Mouse (Mus musculus) myocyte (in vitro differentiated cells): ENCODE results near the gene Ankrd34a. TPM values are rescaled to one million over a fixed set of nuclear protein-coding genes. Genes with fewer than 3 reads are reported as not detected.
A peak's percentile ranks its signal among the peaks of the same experiment; 100 is the strongest.

Experiments used
- H3K27me3 ChIP-seq: one replicate; pipeline ENCODE4 v1.6.1; 2011; ENCODE audit not compliant: control insufficient read depth, insufficient read depth, insufficient read length
- H3K36me3 ChIP-seq: one replicate; pipeline ENCODE4 v1.6.1; 2011; ENCODE audit not compliant: control insufficient read depth, insufficient read depth
- H3K4me2 ChIP-seq: one replicate; pipeline ENCODE4 v1.6.1; 2011; ENCODE audit warnings: low read depth, control low read depth
- H3K4me3 ChIP-seq: one replicate; pipeline ENCODE4 v1.5.1; 2011; ENCODE audit warnings: mild to moderate bottlenecking, control low read depth, moderate library complexity
- H3K79me2 ChIP-seq: one replicate; pipeline ENCODE4 v1.6.1; 2011; ENCODE audit not compliant: control insufficient read depth, insufficient read depth
- H3ac ChIP-seq: one replicate; pipeline ENCODE4 v1.6.1; 2011; ENCODE audit not compliant: control insufficient read depth, insufficient read length
- CEBPB ChIP-seq: IDR thresholded peaks from 2 replicates; pipeline ENCODE4 v1.6.1; 2011; ENCODE audit warnings: mild to moderate bottlenecking, moderate library complexity; ENCODE audit not compliant: poor library complexity, insufficient read depth, severe bottlenecking
- E2F4 ChIP-seq: IDR thresholded peaks from one replicate; pipeline ENCODE4 v1.6.1; 2011; ENCODE audit warnings: mild to moderate bottlenecking, control low read depth, moderate library complexity; ENCODE audit not compliant: insufficient read depth
- MAX ChIP-seq: IDR thresholded peaks from one replicate; pipeline ENCODE4 v1.6.1; 2011; ENCODE audit warnings: low read depth, mild to moderate bottlenecking, control low read depth
- MYOD1 ChIP-seq, 3 experiments: IDR thresholded peaks; one replicate each; pipeline ENCODE4 v1.6.1; 2011; ENCODE audit warnings: control low read depth in 2 of 3, low read depth in 2 of 3, mild to moderate bottlenecking in 2 of 3, moderate library complexity in 1 of 3; ENCODE audit not compliant: insufficient read length in 2 of 3, control insufficient read depth in 1 of 3
- MYOG ChIP-seq, 3 experiments: IDR thresholded peaks; one replicate each; pipeline ENCODE4 v1.6.1; 2011; ENCODE audit warnings: control low read depth in 2 of 3, low read depth in 2 of 3, mild to moderate bottlenecking in 2 of 3; ENCODE audit not compliant: insufficient read length in 2 of 3, control insufficient read depth in 1 of 3, insufficient read depth in 1 of 3
- POLR2A ChIP-seq: IDR thresholded peaks from one replicate; pipeline ENCODE4 v1.6.1; 2011; ENCODE audit warnings: low read depth, mild to moderate bottlenecking, control low read depth, moderate library complexity; ENCODE audit not compliant: insufficient read length
- POLR2AphosphoS2 ChIP-seq: IDR thresholded peaks from one replicate; pipeline ENCODE4 v1.6.1; 2011; ENCODE audit warnings: low read depth, control low read depth; ENCODE audit not compliant: insufficient read length
- REST ChIP-seq: IDR thresholded peaks from one replicate; pipeline ENCODE4 v1.6.1; 2011; ENCODE audit warnings: mild to moderate bottlenecking, control low read depth, moderate library complexity; ENCODE audit not compliant: insufficient read depth, insufficient read length
- SRF ChIP-seq: IDR thresholded peaks from one replicate; pipeline ENCODE4 v1.6.1; 2011; ENCODE audit warnings: low read depth; ENCODE audit not compliant: control insufficient read depth, insufficient read length
- TCF12 ChIP-seq: IDR thresholded peaks from one replicate; pipeline ENCODE4 v1.6.1; 2011; ENCODE audit warnings: mild to moderate bottlenecking, control low read depth; ENCODE audit not compliant: poor library complexity, insufficient read depth, severe bottlenecking
- TCF3 ChIP-seq: IDR thresholded peaks from one replicate; pipeline ENCODE4 v1.6.1; 2011; ENCODE audit warnings: low read depth, control low read depth; ENCODE audit not compliant: insufficient read length
- USF1 ChIP-seq: IDR thresholded peaks from one replicate; pipeline ENCODE4 v1.6.1; 2011; ENCODE audit warnings: low read depth, mild to moderate bottlenecking, control low read depth, moderate library complexity
- polyA plus RNA-seq: library from polyadenylated mRNA; unstranded; fragments of >200 nt; fragmentation: generic; extraction: Trizol; gene quantifications from one replicate; pipeline ENCODE4 v1.2.1, GENCODE M21; 2012; ENCODE audit warnings: missing spikeins

Gene Ankrd34a
- polyA plus RNA-seq, 1 experiment = 2.5 TPM

GRCm38 (mm10) chr3:96571896-96572698 is 24.3 kb upstream of the Ankrd34a start:
- TF ChIP-seq CEBPB (no peak), REST (no peak), SRF (no peak), MYOD1 (IDR thresholded peaks at IDR 0.05; ENCODE audit: control insufficient read depth in 1 of 3, insufficient read length in 2 of 3, low read depth in 2 of 3) (no peak), MAX (no peak), TCF12 (no peak)

GRCm38 (mm10) chr3:96573611-96574511 is 22.6 kb upstream of the Ankrd34a start:
- H3K4me2 ChIP-seq = no peak overlapping the region
- no peak overlapping the region for H3ac ChIP-seq
- H3K79me2 ChIP-seq = no peaks in the 10 kb centered on the region
- no peaks in the 10 kb centered on the region for H3K27me3 ChIP-seq
- no peak for TF ChIP-seq TCF3
- TF ChIP-seq E2F4 = no peak
- no peak for TF ChIP-seq POLR2A
- TF ChIP-seq MAX = no peak
- no peak for TF ChIP-seq CEBPB
- no peak for TF ChIP-seq MYOD1 (IDR thresholded peaks at IDR 0.05; ENCODE audit: control insufficient read depth in 1 of 3, insufficient read length in 2 of 3, low read depth in 2 of 3)
- no peak for TF ChIP-seq SRF
- no peak for TF ChIP-seq USF1
- TF ChIP-seq MYOG (IDR thresholded peaks at IDR 0.05; ENCODE audit: control insufficient read depth in 1 of 3, insufficient read depth in 1 of 3, insufficient read length in 2 of 3, low read depth in 2 of 3) = no peak
- TF ChIP-seq TCF12 = no peak
- TF ChIP-seq REST = no peak
- no peak for TF ChIP-seq POLR2AphosphoS2
- H3K4me3 ChIP-seq = no peak overlapping the region
- H3K36me3 ChIP-seq = no peaks in the 10 kb centered on the region

More at GRCm38 (mm10) chr3:96571896-96572698, 24.3 kb upstream of the Ankrd34a start:
- Histone ChIP-seq H3K4me2 (no peak overlapping the region), H3K79me2 (no peaks in the 10 kb centered on the region), H3K4me3 (no peak overlapping the region), H3ac (no peak overlapping the region), H3K27me3 (no peaks in the 10 kb centered on the region), H3K36me3 (no peaks in the 10 kb centered on the region)

GRCm38 (mm10) chr3:96575272-96575984 is 21.0 kb upstream of the Ankrd34a start:
- Histone ChIP-seq H3K79me2 (no peaks in the 10 kb centered on the region), H3K4me3 (peak overlapping the region; percentile 23), H3K27me3 (no peaks in the 10 kb centered on the region), H3K4me2 (peak overlapping the region; percentile 99), H3K36me3 (peaks cover 4% of the 10 kb centered on the region), H3ac (no peak overlapping the region)
- TF ChIP-seq REST = no peak
- TF ChIP-seq CEBPB = no peak
- no peak for TF ChIP-seq MAX

- Histone ChIP-seq H3ac (no peak overlapping the region), H3K4me3 (peak overlapping the region; percentile 23), H3K27me3 (no peaks in the 10 kb centered on the region), H3K36me3 (peaks cover 4% of the 10 kb centered on the region), H3K4me2 (peak overlapping the region; percentile 99), H3K79me2 (no peaks in the 10 kb centered on the region)
- TF ChIP-seq MYOG (IDR thresholded peaks at IDR 0.05; ENCODE audit: control insufficient read depth in 1 of 3, insufficient read depth in 1 of 3, insufficient read length in 2 of 3, low read depth in 2 of 3) (no peak), CEBPB (peak; percentile 94)
Measured at GRCm38 (mm10) chr3:96576005-96576658, 20.3 kb upstream of the Ankrd34a start.
